26 mouse cellular contexts compared by ENCODE assay signal in the genomic region with DNA sequence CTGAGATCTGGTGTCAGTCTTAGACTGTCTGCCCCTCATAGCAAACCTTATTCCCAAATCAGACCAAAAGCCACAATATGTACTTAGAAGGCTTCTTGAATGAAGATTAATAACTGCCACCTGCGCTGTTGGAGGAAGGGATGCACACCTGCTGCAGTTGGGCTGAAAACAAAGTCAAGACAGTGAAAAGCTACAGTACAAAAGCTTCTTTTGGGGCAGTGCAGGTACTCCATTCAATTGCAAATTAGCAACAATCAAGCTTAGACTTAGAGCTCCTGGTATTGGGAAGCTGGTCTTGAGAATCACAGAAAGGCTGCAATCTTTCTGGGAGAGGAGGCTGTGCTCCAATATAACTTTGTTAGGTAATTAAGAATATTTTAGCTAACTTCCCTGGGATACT.
DNase-seq lines count a peak whose midpoint lies in the region; ATAC-seq lines count a peak whose summit lies in the region.
"Had no signal": no experiment of that assay in that cellular context is flagged by ENCODE, and none has a peak within 500 bp of the region (broad histone marks: within the 10 kb centered on the region; RNA-seq: fewer than 3 reads in every experiment).

No protein-coding gene starts in this region.

- H3K9ac ChIP-seq in forebrain, embryonic 14.5 days (ENCODE audit: low read length): no peak overlapping the region
- H3K9ac ChIP-seq: embryonic facial prominence, embryonic 13.5 days; embryonic facial prominence, embryonic 15.5 days; forebrain, embryonic 12.5 days had no signal

- peak; percentile 67 for DNase-seq in heart, adult 11 months
- DNase-seq in heart, postnatal 14 days: no peak
- peak; percentile 94 for DNase-seq in R1 (ENCODE audit: low read depth, low spot score)
- DNase-seq in spleen, postnatal 14 days (ENCODE audit: low spot score in 2 of 2): no peak
- no peak for DNase-seq in forebrain, embryonic 14.5 days (ENCODE audit: low spot score)
- DNase-seq: adrenal gland, adult 2 months; adrenal gland, postnatal 10 days; adrenal gland, postnatal 25 days; B cell, adult 2 months; cerebellum, adult 11 months; cerebellum, adult 18-20 months; cerebellum, adult 8-10 months; cerebellum, adult 9-11 months; cerebellum, postnatal 14 days; cerebellum, postnatal 36 days; embryo, embryonic 11 days had no signal

- ATAC-seq in forebrain, embryonic 14.5 days: no peak
- ATAC-seq: CD4-positive, CD25-positive, alpha-beta regulatory T cell, adult 4 months; forebrain, embryonic 16.5 days; Patski had no signal

- H3K9me3 ChIP-seq in forebrain, embryonic 14.5 days (replicated peaks; ENCODE audit: control insufficient read depth, low read length): no peaks in the 10 kb centered on the region
- H3K9me3 ChIP-seq: forebrain, embryonic 12.5 days; G1E had no signal

- H3K36me3 ChIP-seq in forebrain, embryonic 14.5 days (ENCODE audit: control insufficient read depth, insufficient read depth, low read length): no peaks in the 10 kb centered on the region
- H3K36me3 ChIP-seq: embryonic facial prominence, embryonic 13.5 days; embryonic facial prominence, embryonic 15.5 days; forebrain, embryonic 10.5 days; forebrain, embryonic 12.5 days; G1E had no signal

- H3K4me2 ChIP-seq in forebrain, embryonic 14.5 days (ENCODE audit: low read length): no peak overlapping the region
- H3K4me2 ChIP-seq: embryonic facial prominence, embryonic 13.5 days; embryonic facial prominence, embryonic 15.5 days; forebrain, embryonic 12.5 days had no signal

- no peak overlapping the region for H3K27ac ChIP-seq in forebrain, embryonic 14.5 days (ENCODE audit: low read depth, low read length)
- H3K27ac ChIP-seq: embryonic facial prominence, embryonic 13.5 days; embryonic facial prominence, embryonic 15.5 days; forebrain, embryonic 10.5 days; forebrain, embryonic 12.5 days had no signal

- no peak overlapping the region for H3K4me3 ChIP-seq in forebrain, embryonic 14.5 days (ENCODE audit: low read depth, low read length)
- H3K4me3 ChIP-seq: embryonic facial prominence, embryonic 13.5 days; embryonic facial prominence, embryonic 15.5 days; erythroblast, embryonic 14.5 days; forebrain, embryonic 10.5 days; forebrain, embryonic 12.5 days had no signal

- WGBS in forebrain, embryonic 14.5 days: 80% methylated on average over 1 of the region's 1 CpGs

- intact Hi-C loops in heart, postnatal 14 days (cut with DNase I): no loop called here

- no peaks in the 10 kb centered on the region for H3K4me1 ChIP-seq in forebrain, embryonic 14.5 days (ENCODE audit: control insufficient read depth, insufficient read depth, low read length)
- H3K4me1 ChIP-seq: embryonic facial prominence, embryonic 13.5 days; embryonic facial prominence, embryonic 15.5 days; forebrain, embryonic 10.5 days; forebrain, embryonic 12.5 days had no signal

- H3K27me3 ChIP-seq in forebrain, embryonic 14.5 days (replicated peaks; ENCODE audit: control insufficient read depth, insufficient read depth, low read length): no peaks in the 10 kb centered on the region
- H3K27me3 ChIP-seq: CH12.LX; embryonic facial prominence, embryonic 13.5 days; embryonic facial prominence, embryonic 15.5 days; forebrain, embryonic 12.5 days; Patski had no signal

Comparison
In these comparisons a context has a peak if more than half of its experiments do, and no peak if none do; other contexts are left out.
1. DNase-seq: peak in heart, adult 11 months (single experiment) and R1 (single experiment); none in heart, postnatal 14 days (0 of 2), spleen, postnatal 14 days (0 of 2) and forebrain, embryonic 14.5 days (single experiment).